Mouse (Mus musculus) hindbrain, embryonic 14.5 days (tissue): ENCODE measurements around the gene Gm17490. TPM values are rescaled to one million over a fixed set of nuclear protein-coding genes. Genes with fewer than 3 reads are reported as not detected.

Source experiments
- ATAC-seq: fragments of 200-750 bp; cut with Nextera tagmentation; 2 replicates; pipeline ENCODE4 v1.8.0; 2017; ENCODE audit warnings: moderate number of reproducible peaks, mild to moderate bottlenecking, moderate TSS enrichment, moderate library complexity; ENCODE audit not compliant: low FRiP score
- DNase-seq: peaks from one replicate; pipeline ENCODE4 v3.0.0-alpha.2; 2015; ENCODE audit warnings: low spot score
- H3K27ac ChIP-seq: fragments of 300-500 bp; sonication (generic); 2 replicates; pipeline ENCODE4 v1.5.1; 2014; ENCODE audit warnings: mild to moderate bottlenecking, moderate library complexity
- H3K27me3 ChIP-seq: fragments of 300-500 bp; sonication (generic); 2 replicates; pipeline ENCODE4 v1.6.1; 2014; ENCODE audit warnings: mild to moderate bottlenecking, low read length, mixed read lengths; ENCODE audit not compliant: control insufficient read depth, insufficient read depth
- H3K36me3 ChIP-seq: fragments of 300-500 bp; sonication (generic); replicated peaks from 2 replicates; pipeline ENCODE4 v1.6.1; 2014; ENCODE audit not compliant: control insufficient read depth, insufficient read depth
- H3K4me1 ChIP-seq: fragments of 300-500 bp; sonication (generic); replicated peaks from 2 replicates; pipeline ENCODE4 v1.6.1; 2014; ENCODE audit warnings: antibody characterized with exemption, low read length, mixed read lengths; ENCODE audit not compliant: control insufficient read depth, insufficient read depth
- H3K4me2 ChIP-seq: fragments of 300-500 bp; sonication (generic); replicated peaks from 2 replicates; pipeline ENCODE4 v1.6.1; 2014; ENCODE audit warnings: mild to moderate bottlenecking, moderate library complexity
- H3K4me3 ChIP-seq: fragments of 300-500 bp; sonication (generic); replicated peaks from 2 replicates; pipeline ENCODE4 v1.5.1; 2014; ENCODE audit warnings: mild to moderate bottlenecking, low read length
- H3K9ac ChIP-seq: fragments of 300-500 bp; sonication (generic); 2 replicates; pipeline ENCODE4 v1.6.1; 2014
- H3K9me3 ChIP-seq: fragments of 300-500 bp; sonication (generic); 2 replicates; pipeline ENCODE4 v1.6.1; 2016; ENCODE audit warnings: low read length; ENCODE audit not compliant: control insufficient read depth
- WGBS: fragments of 180-500 bp; shearing (Covaris S2); extraction: QIAGEN DNeasy Blood & Tissue Kit; methylation state at CpG from one replicate; pipeline ENCODE4 v1.1.7; 2014; 5-methylcytosine and 5-hydroxymethylcytosine counted together
- polyA plus RNA-seq: library from polyadenylated mRNA; unstranded; fragments of >200 nt; fragmentation: Nextera tagmentation; extraction: Ambion mirVana; gene quantifications from 2 replicates; pipeline ENCODE4 v1.2.1, GENCODE M21; 2014

Gene Gm17490
- polyA plus RNA-seq, 1 experiment from 2014 or later: not detected

DNA sequence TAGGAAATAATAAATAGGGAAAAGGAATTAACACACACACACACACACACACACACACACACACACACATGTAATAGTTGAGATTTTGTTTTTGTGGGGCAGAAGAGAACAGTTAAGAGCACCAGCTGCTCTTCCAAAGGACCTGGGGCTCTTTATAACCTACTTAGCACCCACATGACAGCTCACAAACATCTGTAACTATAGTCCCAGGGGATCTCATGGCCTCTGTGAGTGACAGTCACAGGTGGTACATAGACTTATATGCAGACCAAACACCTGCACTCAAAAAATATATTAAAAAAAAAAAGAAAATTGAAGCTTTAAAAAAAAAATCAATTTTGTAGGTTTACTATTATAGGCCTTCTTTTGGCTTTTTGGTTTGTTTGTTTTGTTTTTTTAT is 21.2 kb downstream of the Gm17490 start:
- no peak for DNase-seq
- peaks cover 10% of the 10 kb centered on the region for H3K4me1 ChIP-seq
- no peaks in the 10 kb centered on the region for H3K27me3 ChIP-seq
- no peaks in the 10 kb centered on the region for H3K9me3 ChIP-seq
- H3K4me2 ChIP-seq: no peak overlapping the region
- H3K9ac ChIP-seq: no peak overlapping the region
- H3K36me3 ChIP-seq: peaks cover 10% of the 10 kb centered on the region
- no peak overlapping the region for H3K27ac ChIP-seq
- H3K4me3 ChIP-seq: no peak overlapping the region
- ATAC-seq: no peak

GRCm38 (mm10) chr2:11604053-11604452 is 22.0 kb downstream of the Gm17490 start, which contains the start of gene Rbm17:
Gene Rbm17 (minus strand): TSS chr2:11604153.
- peak within 1 kb of the TSS; percentile 68; the same call in 1 of the 2 replicates for H3K27ac ChIP-seq
- WGBS: 89% methylated on average over 5 of the region's 5 CpGs
- no peaks in the 10 kb centered on the region for H3K9me3 ChIP-seq

GRCm38 (mm10) chr2:11602506-11603489 is 23.3 kb downstream of the Gm17490 start:
- Histone ChIP-seq H3K27me3 (no peaks in the 10 kb centered on the region), H3K4me2 (peak overlapping the region; percentile 83), H3K36me3 (peaks cover 29% of the 10 kb centered on the region), H3K9me3 (no peaks in the 10 kb centered on the region), H3K27ac (peak overlapping the region; percentile 68; the same call in 1 of the 2 replicates), H3K9ac (peak overlapping the region; percentile 93), H3K4me1 (peaks cover 10% of the 10 kb centered on the region), H3K4me3 (peak overlapping the region; percentile 87)
- DNase-seq: peak; percentile 97
- ATAC-seq: peak; percentile 100
- WGBS: under 1% methylated on average over 75 of the region's 78 CpGs

More at GRCm38 (mm10) chr2:11604053-11604452, 22.0 kb downstream of the Gm17490 start, which contains the start of gene Rbm17:
- Histone ChIP-seq H3K4me2 (peak within 1 kb of the TSS; percentile 83; the same call in 1 of the 2 replicates), H3K4me1 (peaks cover 10% of the 10 kb centered on the region), H3K4me3 (peak within 1 kb of the TSS; percentile 87), H3K9ac (peak within 1 kb of the TSS; percentile 93), H3K36me3 (peaks cover 17% of the 10 kb centered on the region), H3K27me3 (no peaks in the 10 kb centered on the region)
- ATAC-seq (no peak), DNase-seq (no peak)

DNA sequence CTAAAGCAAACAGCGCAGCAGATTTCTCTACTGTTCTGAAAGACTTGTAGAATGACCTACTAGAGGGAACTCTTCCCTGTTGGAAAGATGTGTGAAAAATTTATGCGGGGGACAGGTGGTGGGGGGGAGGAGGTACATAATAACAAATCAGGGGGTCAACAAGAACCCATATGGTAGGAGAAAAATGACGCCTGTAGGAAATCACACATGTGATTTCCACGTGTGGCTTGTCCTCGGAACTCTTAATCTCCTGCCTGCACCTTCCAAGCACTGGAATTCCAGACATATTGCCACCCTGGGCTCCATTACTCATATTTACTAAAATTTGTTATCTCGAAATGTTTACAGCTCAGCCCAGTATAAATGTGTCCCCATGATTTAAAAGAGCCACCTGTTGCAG is 24.3 kb downstream of the Gm17490 start:
- no peak overlapping the region for H3K27ac ChIP-seq
- H3K9ac ChIP-seq: peak overlapping the region; percentile 93
- DNase-seq: no peak
- WGBS: 93% methylated on average over 6 of the region's 6 CpGs
- peaks cover 10% of the 10 kb centered on the region for H3K4me1 ChIP-seq
- no peaks in the 10 kb centered on the region for H3K27me3 ChIP-seq
- H3K36me3 ChIP-seq: peaks cover 39% of the 10 kb centered on the region
- H3K4me2 ChIP-seq: peak overlapping the region; percentile 83
- peak overlapping the region; percentile 87 for H3K4me3 ChIP-seq
- no peak for ATAC-seq
- H3K9me3 ChIP-seq: no peaks in the 10 kb centered on the region

GRCm38 (mm10) chr2:11597906-11598305 is 28.2 kb downstream of the Gm17490 start:
- Histone ChIP-seq H3K36me3 (peaks cover 72% of the 10 kb centered on the region), H3K4me2 (no peak overlapping the region), H3K27ac (no peak overlapping the region), H3K27me3 (no peaks in the 10 kb centered on the region), H3K9ac (no peak overlapping the region), H3K9me3 (no peaks in the 10 kb centered on the region), H3K4me1 (peaks cover 10% of the 10 kb centered on the region), H3K4me3 (no peak overlapping the region)
- 97% methylated on average over 7 of the region's 7 CpGs for WGBS
- ATAC-seq (no peak), DNase-seq (no peak)

- DNase-seq (no peak), ATAC-seq (no peak)
- Histone ChIP-seq H3K36me3 (peaks cover 85% of the 10 kb centered on the region), H3K27ac (no peak overlapping the region), H3K4me1 (peaks cover 3% of the 10 kb centered on the region), H3K27me3 (no peaks in the 10 kb centered on the region), H3K4me3 (no peak overlapping the region), H3K4me2 (no peak overlapping the region), H3K9me3 (no peaks in the 10 kb centered on the region), H3K9ac (no peak overlapping the region)
- WGBS: 92% methylated on average over 2 of the region's 2 CpGs
Observed at GRCm38 (mm10) chr2:11596690-11597089, 29.4 kb downstream of the Gm17490 start.

- Histone ChIP-seq H3K4me1 (no peaks in the 10 kb centered on the region), H3K36me3 (peaks cover 96% of the 10 kb centered on the region), H3K9me3 (no peaks in the 10 kb centered on the region), H3K4me3 (no peak overlapping the region), H3K9ac (no peak overlapping the region), H3K4me2 (no peak overlapping the region), H3K27ac (no peak overlapping the region), H3K27me3 (no peaks in the 10 kb centered on the region)
- ATAC-seq: no peak
- no peak for DNase-seq
- WGBS: 90% methylated on average over 4 of the region's 4 CpGs
Observed at GRCm38 (mm10) chr2:11587996-11588395, 38.1 kb downstream of the Gm17490 start.

DNA sequence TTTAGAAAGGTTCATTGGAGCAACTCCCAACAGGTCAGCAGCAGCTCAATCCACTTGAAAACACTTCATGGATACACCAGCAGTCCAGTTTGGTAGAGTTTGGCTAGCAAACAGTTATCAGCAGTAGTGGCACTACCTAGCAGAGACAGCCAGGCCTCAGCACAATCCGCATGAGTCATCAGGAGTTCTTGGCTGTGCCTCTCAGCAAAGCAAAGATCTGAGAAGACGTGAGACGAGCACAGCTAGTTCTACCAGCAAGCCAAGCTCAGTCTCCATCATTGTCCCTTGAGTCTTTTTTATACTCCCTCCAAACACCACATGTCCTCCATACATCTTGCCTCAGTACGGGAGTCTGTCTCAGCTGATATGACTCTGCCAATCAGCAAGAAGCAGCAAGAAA is 46.7 kb downstream of the Gm17490 start:
- ATAC-seq (no peak), DNase-seq (no peak)
- Histone ChIP-seq H3K36me3 (peaks cover 18% of the 10 kb centered on the region), H3K9ac (no peak overlapping the region), H3K27me3 (no peaks in the 10 kb centered on the region), H3K27ac (no peak overlapping the region), H3K9me3 (no peaks in the 10 kb centered on the region), H3K4me2 (no peak overlapping the region), H3K4me3 (no peak overlapping the region), H3K4me1 (no peaks in the 10 kb centered on the region)
- 98% methylated on average over 4 of the region's 4 CpGs for WGBS

- ATAC-seq (no peak), DNase-seq (no peak)
Observed at GRCm38 (mm10) chr2:11578187-11578586, 47.9 kb downstream of the Gm17490 start.

More at GRCm38 (mm10) chr2:11578187-11578586, 47.9 kb downstream of the Gm17490 start:
- H3K4me3 ChIP-seq: no peak overlapping the region
- no peak overlapping the region for H3K27ac ChIP-seq
- no peaks in the 10 kb centered on the region for H3K27me3 ChIP-seq
- WGBS: 93% methylated on average over 6 of the region's 6 CpGs
- no peaks in the 10 kb centered on the region for H3K9me3 ChIP-seq
- H3K9ac ChIP-seq: no peak overlapping the region
- no peaks in the 10 kb centered on the region for H3K4me1 ChIP-seq
- H3K4me2 ChIP-seq: no peak overlapping the region
- H3K36me3 ChIP-seq: peaks cover 9% of the 10 kb centered on the region; the same call in 1 of the 2 replicates
